Mouse (Mus musculus) adrenal gland, postnatal 4 days (tissue): Measurements from ENCODE around the gene Ptgis. TPM values are rescaled to one million over a fixed set of nuclear protein-coding genes. Genes with fewer than 3 reads are reported as not detected.

Experiments used
- DNase-seq, 2 experiments: peaks; one replicate each; pipeline ENCODE4 v3.0.0; 2021 to 2022; ENCODE audit warnings: low spot score in 2 of 2, mixed read lengths in 2 of 2
- total RNA-seq, 2 experiments: library from RNA; stranded (reverse); gene quantifications; 2 replicates each; pipeline ENCODE4 v1.2.3; 2021

The Ptgis gene
- total RNA-seq, 2 experiments from 2014 or later, result 21.5 to 22.3 TPM

DNA sequence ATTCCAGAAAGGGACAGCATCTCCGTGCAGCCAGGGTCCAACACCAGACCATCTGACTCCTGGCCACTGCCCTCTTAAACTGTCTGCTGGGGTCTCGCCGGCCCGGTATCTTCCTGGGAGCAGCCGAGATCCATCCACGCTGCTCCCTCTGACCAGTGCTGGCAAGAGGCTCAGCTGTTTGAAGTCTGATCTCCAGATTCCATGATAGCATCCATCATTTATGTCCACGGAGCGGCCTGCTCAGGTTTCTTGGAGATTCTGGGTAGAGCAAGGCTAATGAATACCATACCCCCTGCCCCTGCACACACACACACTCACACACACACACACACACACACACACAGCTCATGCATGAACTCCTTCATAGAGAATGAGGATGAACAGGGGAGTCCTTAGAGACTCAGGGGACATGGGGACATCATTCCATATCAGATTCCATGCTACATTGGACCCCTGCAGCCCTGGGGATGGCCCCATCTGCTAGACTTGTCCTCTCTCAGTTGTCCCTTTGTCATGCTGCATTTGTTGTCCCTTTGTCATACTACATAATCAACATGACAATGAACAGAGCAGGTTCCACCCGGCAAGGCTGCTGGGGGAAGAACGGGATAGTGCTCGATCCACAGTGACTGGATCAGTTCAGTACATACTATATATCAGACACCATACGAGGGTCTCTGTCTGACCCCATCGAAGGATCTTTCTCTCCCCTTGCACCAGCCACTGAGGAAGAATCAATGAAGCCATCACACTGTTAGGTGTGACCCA lies 41.6 kb downstream of the Ptgis start:
- DNase-seq, result no peak

DNA sequence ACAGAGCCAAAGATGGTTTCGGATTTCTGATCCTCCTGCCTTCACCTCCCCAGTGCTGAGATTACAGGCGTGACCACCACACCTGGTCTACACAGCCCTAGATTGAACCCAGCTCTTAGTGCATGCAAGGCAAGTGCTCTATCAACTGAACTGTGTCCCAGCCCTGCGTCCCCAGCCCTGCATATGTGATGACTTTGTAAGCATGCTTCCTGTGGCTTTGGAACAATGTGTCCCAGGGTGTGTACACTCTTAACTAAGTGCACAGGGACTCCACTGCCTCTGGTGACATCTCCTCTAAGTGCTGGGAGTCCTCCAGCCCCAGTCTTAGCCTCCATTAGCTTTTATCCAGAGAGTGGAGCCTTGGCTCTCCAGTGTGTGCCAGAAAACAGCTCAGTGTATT lies 47.0 kb downstream of the Ptgis start:
- no peak for DNase-seq

DNA sequence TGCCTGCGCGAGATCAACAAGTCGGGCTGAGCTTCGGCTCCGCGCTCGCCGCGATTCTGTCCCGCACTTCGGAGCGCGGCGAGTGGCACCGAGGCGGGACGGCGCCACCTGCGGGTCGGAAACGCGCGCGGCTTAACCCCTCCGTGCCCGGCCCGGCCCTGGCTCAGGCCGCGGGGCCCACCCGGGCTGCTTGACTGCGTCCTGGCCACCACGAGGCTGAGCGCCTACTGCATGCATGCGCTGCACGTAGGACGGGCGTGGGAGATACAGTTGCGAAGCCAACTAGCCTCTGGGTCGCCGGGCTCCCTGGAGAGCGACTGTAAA lies 50.4 kb downstream of the Ptgis start, which contains the start of gene Kcnb1:
Gene Kcnb1, minus strand, starts transcription at position 80 of the 324 bp plus-strand sequence.
- peak; percentile 46 to 51 for DNase-seq

DNA sequence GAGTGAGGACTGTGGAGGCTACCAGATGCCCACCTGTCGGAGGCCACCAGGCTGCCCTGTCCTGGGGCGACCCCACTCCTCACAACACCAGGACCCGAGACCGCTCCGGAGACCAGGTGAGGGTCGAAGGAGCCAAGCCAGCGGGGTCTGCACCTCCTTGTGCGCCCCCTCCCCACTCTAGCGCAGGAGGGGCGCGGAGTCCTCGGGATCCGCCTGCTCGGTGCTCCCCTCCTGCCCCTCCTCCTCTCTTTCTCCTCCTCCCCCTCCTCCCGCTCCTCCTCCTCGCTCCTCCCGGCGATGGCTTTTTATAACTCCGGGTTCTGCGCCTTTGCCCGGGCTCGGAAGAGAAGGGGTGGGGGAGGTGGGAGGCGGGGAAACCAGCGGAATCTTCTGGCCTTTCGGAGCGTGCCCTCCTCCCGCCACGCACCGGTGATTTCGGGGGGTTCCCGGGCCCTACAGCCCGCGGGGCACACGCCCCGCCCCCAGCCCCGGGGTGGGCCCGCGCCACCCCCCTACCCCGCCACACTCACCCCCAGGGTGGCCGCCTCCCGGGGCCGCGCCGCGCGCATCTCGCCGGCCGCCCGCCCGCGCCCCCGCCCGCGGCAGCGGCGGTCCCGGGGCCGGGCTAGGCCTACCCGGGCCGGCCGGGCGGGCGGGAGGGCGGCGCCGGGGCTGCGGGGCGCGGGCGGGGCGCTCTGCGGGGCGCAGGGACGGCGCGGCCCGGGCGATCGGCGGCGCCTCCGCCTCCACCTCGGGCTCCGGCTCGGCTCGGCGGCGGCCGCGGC lies 50.9 kb downstream of the Ptgis start:
- no peak for DNase-seq

DNA sequence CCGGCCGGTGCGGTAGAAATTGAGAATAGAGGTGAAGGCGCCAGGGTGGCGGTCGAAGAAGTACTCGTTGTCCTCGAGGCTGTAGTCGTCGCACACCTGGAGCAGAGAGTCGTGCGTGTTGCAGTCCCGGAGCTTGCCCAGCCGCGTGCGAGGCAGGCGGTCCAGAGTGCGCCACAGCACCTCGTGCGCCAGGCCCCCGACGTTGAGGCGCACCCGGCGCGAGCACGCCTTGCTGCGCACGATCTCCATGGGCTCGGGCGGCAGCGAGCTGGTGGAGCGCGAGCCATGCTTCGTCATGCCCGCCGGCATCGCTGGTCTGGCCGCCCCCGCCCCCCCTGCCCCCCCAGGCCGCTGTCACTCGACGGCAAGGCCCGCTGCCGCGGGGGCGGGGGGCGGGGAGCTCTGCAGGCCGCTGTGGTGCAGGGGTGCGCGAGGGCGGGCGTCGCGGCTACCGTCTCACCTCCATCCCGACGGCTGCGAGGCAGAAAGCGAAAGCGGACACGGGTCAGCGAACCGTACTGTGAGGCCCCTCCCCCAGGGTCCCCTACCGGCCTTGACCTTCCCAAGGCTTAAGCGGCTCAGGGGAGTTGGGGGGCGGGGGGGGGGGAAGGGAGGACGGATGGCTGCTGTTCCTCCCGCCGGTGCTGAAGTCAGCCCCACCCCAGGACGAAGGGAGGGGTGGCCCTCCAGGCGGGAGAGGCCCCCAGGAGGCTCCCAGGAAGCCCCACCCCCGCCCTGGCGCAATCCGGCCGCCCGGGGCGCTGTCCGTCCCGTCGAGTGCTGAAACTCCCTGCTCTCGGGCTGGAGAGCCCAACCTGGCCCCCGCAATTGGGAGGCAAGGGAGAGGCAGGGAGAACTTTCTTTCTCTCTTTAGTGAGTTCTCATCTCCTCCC lies 51.8 kb downstream of the Ptgis start:
- DNase-seq, result peak; percentile 77 to 86

DNA sequence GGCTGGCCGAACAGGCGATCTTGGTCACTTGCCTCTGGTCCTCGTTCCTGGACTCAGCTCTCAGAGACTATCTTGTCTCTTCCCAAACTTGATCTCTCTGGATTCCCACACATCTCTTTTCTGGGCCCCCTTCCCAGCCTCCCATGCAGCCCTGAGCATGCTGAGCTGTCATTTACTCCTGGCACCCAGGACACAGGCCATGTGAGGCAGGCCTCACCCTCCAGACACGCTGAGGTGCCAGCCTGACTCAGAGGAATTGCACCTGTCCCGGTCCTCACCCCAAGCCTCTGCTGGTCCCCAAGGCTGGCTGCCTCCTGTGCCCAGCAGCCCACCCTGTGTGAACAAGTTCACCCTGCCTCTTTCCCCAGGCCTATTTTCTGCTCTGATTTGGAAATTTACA lies 53.3 kb downstream of the Ptgis start:
- no peak for DNase-seq

DNA sequence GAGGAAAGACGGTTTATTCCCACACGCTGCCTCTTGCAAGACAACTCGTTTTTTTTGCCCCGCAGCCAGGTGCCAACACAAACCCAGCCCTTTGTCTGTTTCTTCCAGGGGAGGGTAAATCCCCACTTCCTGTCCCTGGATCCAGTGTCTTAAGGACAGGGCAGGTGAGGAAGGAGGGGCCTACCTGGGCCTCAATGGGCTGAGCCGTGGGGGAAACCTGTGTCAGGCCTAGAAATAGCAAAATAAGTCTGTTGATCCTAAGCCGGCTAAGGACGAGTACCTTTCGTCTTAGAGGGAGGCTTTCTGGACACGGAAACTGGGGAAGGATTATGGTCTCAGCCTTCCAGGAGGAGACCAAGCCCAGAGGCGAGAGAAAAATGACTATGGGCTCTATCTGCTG lies 53.9 kb downstream of the Ptgis start:
- DNase-seq, result no peak

DNA sequence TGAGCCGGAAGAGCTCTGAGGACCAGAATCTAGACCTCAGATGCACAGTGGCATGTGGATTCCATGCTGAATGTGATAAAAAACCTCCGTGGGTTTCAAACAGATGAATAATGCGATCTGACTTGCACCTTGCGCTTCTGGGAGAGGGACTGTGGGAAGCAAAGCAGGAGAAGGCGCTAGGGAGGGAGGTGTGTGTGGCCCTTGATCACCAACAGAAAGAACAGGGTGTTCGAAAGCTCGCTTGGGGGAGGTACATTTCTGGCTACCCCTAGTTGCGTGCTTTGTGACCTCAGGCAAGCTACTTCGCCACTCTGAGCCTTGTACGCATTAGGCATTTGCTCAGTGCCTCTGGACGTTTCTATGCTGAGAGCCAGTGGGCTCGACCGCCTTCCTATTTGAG lies 54.4 kb downstream of the Ptgis start:
- DNase-seq, result no peak

DNA sequence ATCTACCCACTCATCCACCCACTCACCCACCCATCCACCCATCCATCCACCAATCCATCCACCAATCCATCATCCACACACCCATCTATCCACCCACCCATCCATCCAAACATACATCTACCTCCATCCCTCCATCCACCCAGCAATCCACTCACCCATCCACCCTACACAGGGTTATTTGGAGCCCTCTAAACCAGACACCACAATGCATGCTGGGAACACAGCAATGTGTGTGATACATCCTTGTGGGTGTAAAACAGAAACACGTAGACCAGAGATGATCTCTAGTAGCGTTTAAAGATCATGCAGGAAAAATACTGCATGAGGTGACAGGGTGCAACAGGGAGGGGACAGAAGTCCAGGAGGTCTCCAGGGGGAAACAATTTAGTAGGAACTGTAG lies 55.0 kb downstream of the Ptgis start:
- no peak for DNase-seq

DNA sequence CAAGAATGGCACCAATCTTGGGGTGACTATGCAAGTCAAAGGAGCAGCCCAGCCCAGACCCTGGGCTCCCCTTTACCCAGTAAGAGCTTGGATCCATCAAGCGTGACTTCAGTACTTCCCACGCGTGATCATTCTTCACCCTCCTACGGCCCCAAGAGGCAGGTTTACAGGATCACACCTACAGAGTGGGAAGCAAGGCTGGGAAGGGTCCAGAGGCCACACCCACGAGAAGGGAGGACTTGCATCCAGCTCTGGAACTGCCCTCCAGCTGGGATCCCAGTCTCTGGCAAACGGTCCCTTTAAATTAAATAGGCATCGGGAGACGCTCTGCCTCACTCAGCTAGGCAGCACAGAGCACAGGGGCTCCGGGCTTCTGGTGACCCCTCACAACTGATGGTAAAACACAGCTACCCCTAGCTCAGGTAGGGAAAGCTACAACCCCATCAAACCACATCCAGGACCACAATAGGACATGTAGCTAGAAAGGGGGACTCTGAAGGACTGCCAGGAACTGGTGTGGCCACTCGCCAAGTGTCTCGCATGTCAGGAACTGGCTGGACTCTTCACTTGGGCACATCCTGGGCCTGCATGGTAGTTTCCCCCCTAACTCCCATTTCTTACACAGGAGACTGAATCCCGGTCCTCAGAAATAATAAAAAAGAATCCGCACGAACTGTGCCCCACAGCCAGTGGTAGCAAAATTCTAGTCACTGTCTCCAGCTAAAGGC lies 58.6 kb downstream of the Ptgis start:
- no peak for DNase-seq

DNA sequence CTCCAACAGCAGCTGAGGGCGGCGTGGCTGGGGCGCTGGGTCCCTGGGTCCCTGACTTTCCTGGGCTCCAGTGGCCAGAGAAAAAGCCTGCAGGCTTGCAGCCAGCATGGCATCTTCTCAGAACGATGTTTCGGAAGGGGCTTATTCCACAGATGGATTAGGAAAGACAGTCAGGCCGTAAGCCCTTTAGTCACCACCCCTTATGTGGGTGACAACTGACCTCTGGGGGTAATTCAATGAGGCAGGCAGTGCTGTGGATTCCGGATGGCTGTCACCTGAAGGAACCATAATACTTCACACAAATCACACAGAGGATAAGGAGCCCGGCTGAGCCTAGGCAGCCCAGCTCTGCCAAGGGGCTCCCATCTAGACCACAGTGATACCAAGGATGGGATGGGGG lies 59.3 kb downstream of the Ptgis start:
- DNase-seq, result no peak

DNA sequence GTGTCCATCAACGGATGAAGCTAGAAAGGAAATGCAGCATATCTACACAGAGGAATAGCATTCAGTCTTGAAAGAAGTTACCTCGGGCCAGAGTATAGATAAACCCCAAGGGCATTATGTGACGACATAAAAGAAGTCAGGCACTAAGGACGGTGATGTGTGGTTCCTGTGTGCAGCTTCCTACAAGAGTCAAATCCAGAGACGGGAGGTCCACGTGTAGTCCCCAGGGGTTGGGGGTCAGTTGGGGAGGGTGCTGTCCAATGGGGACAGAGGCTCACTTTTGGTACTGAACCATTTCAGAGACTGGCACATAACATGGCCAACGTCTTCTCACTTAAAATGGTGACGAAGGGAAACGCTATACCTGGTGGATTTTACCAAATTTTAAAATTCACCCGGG lies 61.1 kb downstream of the Ptgis start:
- no peak for DNase-seq

DNA sequence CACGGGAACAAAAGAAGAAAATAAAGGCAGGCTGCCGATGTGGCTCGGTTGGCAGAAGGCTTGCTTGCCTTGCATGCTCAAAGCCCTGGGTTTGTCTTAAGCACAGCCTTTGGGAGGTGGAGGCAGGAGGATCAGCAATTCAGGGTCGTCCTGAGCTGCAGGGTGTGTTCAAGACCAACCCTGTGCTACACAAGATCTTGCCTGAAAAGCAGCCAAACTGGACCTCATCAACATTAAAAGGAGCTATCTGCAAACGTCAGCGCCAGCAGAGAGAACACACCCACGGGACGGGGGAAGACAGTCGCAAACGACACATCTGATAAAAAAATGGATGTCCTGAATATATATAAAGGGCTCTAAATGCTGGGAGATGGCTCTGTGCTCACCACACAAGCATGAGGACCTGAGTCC lies 63.2 kb downstream of the Ptgis start:
- DNase-seq, result no peak

DNA sequence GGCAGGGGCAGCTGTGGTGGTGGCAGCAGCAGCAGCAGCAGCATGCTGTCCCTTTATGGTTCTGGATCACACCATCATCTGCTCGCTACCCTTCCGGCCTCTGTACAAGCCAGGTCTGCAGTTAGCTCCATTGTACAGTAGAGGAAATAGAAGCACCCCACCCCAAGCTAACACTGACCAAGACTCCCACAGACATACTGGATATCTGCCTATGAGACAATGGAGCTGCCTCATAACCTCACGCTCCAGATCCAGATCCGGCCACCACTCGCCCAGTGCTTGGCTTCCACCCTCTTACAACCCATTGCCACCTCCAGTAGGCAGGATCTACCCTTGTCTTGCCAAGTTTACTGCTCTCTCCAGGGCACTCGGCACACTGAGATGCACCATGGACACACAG lies 65.1 kb downstream of the Ptgis start:
- DNase-seq, result no peak

DNA sequence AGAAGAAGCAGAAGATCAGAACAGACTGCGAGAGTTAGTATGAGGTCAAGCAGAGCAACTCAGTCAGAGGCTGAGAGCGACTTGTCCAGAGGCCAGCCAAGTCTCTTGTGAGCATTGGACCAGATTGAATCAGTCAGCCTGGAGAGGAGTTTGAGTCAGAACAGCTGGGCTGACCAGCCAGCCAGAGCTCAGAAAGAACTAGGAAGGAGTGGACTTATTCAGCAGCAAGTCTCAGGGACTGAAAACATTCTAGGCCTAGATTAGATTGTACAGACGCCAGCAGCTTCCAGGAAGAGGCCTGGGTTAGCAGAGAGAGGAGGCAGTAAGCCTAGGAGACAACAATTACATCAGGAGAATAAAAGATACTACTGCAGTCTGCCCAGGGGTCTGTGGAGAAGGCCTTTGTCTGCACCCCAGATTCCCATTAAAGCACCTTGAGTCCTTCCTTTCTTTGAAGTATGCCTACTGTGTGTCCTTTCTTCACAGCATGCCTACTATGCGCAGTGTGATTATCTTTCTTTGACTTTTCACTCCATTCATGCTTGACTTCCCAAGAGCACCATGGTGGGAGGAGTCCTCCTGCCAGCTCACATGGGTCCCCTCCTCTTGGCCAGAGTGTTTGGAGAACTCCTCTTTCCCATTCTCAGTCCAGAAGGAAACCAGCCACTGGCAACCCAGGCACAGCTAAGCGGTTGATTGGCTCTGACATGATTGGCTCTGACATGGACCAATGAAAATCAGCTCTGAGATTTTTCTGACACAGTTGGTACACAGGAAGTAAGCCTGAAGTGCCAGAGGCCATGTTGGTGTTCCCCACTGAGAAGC lies 67.1 kb downstream of the Ptgis start:
- no peak for DNase-seq

DNA sequence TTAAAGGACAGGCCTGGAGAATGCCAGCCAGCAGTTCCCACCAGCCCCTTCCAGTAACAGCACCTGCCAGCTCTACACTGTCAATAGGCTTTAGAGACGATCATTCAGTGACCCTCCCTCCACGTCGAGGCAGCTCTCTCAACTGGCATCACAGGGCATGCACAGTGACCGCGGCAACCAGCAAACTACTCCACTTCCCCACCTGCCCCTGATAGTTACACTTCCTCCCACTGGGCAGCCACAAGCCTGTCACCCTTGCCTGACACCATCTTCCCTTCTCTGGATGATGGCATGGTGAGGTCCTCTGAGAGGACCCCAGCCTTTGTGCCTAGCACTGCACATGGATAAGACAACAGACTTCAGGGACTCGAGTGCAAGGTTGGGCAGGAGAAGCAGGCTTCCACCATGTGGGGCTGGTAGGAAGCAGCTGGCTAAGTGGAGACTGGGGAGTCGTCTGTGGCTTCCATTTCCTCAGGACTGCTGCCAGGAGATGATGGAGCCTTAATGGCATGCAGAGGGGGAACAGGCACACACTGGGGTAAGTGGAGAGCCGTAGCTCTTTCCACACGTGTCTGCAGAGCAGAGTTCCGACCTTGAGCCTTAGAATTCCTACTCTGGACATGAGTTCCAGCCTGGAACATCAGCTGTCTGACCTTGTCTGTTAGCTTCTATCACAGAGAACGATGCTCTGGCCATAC lies 72.7 kb downstream of the Ptgis start:
- DNase-seq, result no peak

DNA sequence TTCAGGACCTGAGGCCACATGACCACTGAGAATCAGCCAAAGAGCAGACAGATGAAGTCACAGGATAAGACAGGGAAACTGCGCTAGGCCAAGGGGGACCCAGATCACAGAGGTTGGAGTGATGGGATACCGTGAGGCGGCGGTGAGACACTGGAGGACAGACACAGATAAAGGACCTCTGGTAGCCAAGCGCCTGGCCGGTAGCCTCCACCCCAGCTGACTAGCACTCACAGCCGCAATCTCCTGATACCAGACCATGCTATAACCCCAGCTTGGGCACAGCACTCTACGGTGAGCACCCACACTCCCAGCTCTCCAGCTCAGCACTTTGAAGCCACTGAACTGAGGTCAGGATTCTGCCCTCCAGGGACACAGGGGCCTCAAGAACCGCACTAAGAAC lies 76.8 kb downstream of the Ptgis start:
- DNase-seq, result no peak

DNA sequence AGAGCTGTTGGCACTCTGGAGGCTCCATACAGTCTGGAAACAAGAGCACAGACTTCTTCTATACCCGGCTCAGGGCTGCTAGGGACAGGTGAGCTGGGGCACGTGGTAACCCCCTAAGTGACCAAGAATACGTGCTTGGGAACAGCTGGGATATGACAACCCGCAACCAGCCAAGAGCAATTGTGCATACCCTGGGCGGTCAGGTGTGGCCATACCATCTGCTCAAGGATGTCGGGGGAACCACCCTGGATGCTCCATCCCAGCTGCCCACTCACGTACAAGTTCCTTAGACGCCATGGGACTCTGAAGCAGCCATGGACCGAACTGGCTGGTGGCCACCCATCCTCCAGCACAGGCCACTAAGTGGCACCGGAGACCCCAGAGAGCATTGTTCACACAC lies 77.3 kb downstream of the Ptgis start:
- no peak for DNase-seq

DNA sequence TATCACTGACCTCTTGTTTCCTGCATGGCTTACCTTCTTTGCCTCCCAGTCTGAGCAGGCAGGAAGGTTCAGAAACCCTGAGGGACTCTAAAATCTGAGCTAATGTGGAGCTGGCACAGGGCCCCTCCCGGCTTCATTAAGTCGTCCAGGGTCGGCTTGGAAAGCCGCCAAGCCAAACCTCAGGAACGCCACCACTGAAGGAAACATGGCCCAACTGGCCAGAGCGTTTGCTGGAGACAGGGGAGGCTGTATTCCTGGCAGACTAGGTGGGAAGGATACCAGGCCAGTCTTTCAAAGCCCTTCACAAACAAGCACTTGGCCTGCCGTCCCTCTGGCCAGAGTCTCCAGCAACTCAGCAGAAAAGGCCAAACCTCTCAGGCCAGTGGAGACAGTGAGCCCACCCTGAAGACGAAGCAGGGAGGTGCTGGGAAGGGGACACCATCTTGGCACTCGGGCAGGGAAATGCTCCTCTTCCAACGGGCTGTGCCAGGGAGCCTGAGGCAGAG lies 77.8 kb downstream of the Ptgis start:
- DNase-seq, result no peak
